Comparison of ENCODE assay signal across 26 mouse cellular contexts in the genomic region with DNA sequence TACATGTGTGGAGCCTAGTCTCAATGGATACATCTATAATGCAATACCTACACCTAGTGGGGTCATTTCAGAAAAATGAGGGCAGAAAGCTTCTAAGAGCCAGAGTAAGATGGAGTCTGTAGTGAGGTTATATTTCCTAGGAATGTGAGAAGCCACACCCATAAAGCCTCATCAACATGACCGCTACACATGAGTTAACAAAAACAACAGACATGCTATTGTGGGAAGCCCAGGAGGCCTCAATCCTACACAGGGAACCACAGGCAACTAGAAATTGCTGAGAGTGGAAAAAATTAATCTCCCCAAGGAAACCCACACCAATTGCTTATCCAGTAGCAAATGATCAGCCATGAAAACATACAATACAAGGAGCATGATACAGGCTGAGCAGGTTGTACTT.
DNase-seq lines count a peak whose midpoint lies in the region; ATAC-seq lines count a peak whose summit lies in the region.
"Had no signal": no experiment of that assay in that cellular context is flagged by ENCODE, and none has a peak within 500 bp of the region (broad histone marks: within the 10 kb centered on the region; RNA-seq: fewer than 3 reads in every experiment).

No protein-coding gene starts in this region.

- no peak overlapping the region for H3K4me2 ChIP-seq in kidney, embryonic 14.5 days (replicated peaks; ENCODE audit: low read depth, low read length)
- H3K4me2 ChIP-seq: hindbrain, embryonic 13.5 days; liver, embryonic 12.5 days had no signal

- WGBS in heart, embryonic 10.5 days = 80% methylated on average over 1 of the region's 1 CpGs
- WGBS in kidney, embryonic 14.5 days = 31% methylated on average over 1 of the region's 1 CpGs

- no peaks in the 10 kb centered on the region for H3K9me3 ChIP-seq in heart, embryonic 10.5 days
- no peaks in the 10 kb centered on the region for H3K9me3 ChIP-seq in kidney, embryonic 14.5 days (ENCODE audit: control insufficient read depth, low read length)
- H3K9me3 ChIP-seq: forebrain, embryonic 10.5 days; G1E; hindbrain, embryonic 13.5 days; liver, embryonic 12.5 days; midbrain, embryonic 10.5 days had no signal

- H3K9ac ChIP-seq in kidney, embryonic 14.5 days (ENCODE audit: low read depth, low read length) = no peak overlapping the region
- H3K9ac ChIP-seq: forebrain, postnatal 0 days; hindbrain, embryonic 13.5 days; liver, embryonic 12.5 days had no signal

- peak; percentile 73 for ATAC-seq in kidney, embryonic 14.5 days (ENCODE audit: low FRiP score, low TSS enrichment)
- ATAC-seq: liver, embryonic 12.5 days; midbrain, embryonic 16.5 days had no signal

- H3K36me3 ChIP-seq in heart, embryonic 10.5 days = no peaks in the 10 kb centered on the region
- H3K36me3 ChIP-seq in kidney, embryonic 14.5 days (ENCODE audit: control insufficient read depth, insufficient read depth, low read length) = no peaks in the 10 kb centered on the region
- H3K36me3 ChIP-seq: forebrain, embryonic 10.5 days; G1E; hindbrain, embryonic 13.5 days; liver, embryonic 12.5 days; midbrain, embryonic 10.5 days had no signal

- H3K27me3 ChIP-seq in heart, embryonic 10.5 days (ENCODE audit: insufficient read depth, poor library complexity, severe bottlenecking) = no peaks in the 10 kb centered on the region
- H3K27me3 ChIP-seq in kidney, embryonic 14.5 days (ENCODE audit: control insufficient read depth, insufficient read depth, low read length) = no peaks in the 10 kb centered on the region
- H3K27me3 ChIP-seq: hindbrain, embryonic 13.5 days; liver, embryonic 12.5 days had no signal

- H3K4me3 ChIP-seq in heart, embryonic 10.5 days = no peak overlapping the region
- H3K4me3 ChIP-seq in kidney, embryonic 14.5 days (ENCODE audit: low read length) = no peak overlapping the region
- H3K4me3 ChIP-seq: forebrain, embryonic 10.5 days; hindbrain, embryonic 13.5 days; left cerebral cortex, adult 2 months; liver, embryonic 12.5 days; midbrain, embryonic 10.5 days had no signal

- H3K27ac ChIP-seq in heart, embryonic 10.5 days = no peak overlapping the region
- no peak overlapping the region for H3K27ac ChIP-seq in kidney, embryonic 14.5 days (ENCODE audit: low read depth, low read length)
- H3K27ac ChIP-seq: forebrain, embryonic 10.5 days; hindbrain, embryonic 13.5 days; left cerebral cortex, adult 2 months; liver, embryonic 12.5 days; midbrain, embryonic 10.5 days had no signal

- DNase-seq in heart, embryonic 10.5 days (ENCODE audit: low spot score) = peak; percentile 59
- DNase-seq in heart, adult 18-20 months = no peak
- no peak for DNase-seq in kidney, adult 11 months
- DNase-seq in 3T3-L1 (ENCODE audit: low read depth, low spot score) (peak; percentile 60), R1 (ENCODE audit: low read depth, low spot score) (peak; percentile 12)
- DNase-seq in adrenal gland, postnatal 25 days = no peak
- no peak for DNase-seq in spleen, adult 18-20 months
- DNase-seq: adrenal gland, postnatal 14 days; cerebellum, adult 8-10 months; cerebellum, postnatal 36 days; embryo, embryonic 11 days; forebrain, postnatal 0 days; gastrocnemius, postnatal 36 days; kidney, adult 8-10 months; lung, adult 18-20 months; lung, postnatal 10 days; thymus, adult 18-20 months; thymus, postnatal 4 days had no signal

- H3K4me1 ChIP-seq in heart, embryonic 10.5 days = peaks cover 77% of the 10 kb centered on the region
- H3K4me1 ChIP-seq in kidney, embryonic 14.5 days (ENCODE audit: control insufficient read depth, insufficient read depth, low read length) = peaks cover 5% of the 10 kb centered on the region; the same call in 1 of the 2 replicates
- H3K4me1 ChIP-seq: liver, embryonic 12.5 days had no signal

Comparison
In these comparisons a context has a peak if more than half of its experiments do, and no peak if none do; other contexts are left out.
1. DNase-seq: peak in heart, embryonic 10.5 days (single experiment), 3T3-L1 (single experiment) and R1 (single experiment); none in heart, adult 18-20 months (0 of 2), kidney, adult 11 months (single experiment), adrenal gland, postnatal 25 days (single experiment) and spleen, adult 18-20 months (0 of 2).